Mouse (Mus musculus): ENCODE measurements around the gene Rims3. TPM values are rescaled to one million over a fixed set of nuclear protein-coding genes. Genes with fewer than 3 reads are reported as not detected.
A peak's percentile ranks its signal among the peaks of the same experiment; 100 is the strongest.

Rims3 gene
- total and polyA plus RNA-seq, 2 experiments from 2014 or later = 37.1 to 131 TPM

DNA sequence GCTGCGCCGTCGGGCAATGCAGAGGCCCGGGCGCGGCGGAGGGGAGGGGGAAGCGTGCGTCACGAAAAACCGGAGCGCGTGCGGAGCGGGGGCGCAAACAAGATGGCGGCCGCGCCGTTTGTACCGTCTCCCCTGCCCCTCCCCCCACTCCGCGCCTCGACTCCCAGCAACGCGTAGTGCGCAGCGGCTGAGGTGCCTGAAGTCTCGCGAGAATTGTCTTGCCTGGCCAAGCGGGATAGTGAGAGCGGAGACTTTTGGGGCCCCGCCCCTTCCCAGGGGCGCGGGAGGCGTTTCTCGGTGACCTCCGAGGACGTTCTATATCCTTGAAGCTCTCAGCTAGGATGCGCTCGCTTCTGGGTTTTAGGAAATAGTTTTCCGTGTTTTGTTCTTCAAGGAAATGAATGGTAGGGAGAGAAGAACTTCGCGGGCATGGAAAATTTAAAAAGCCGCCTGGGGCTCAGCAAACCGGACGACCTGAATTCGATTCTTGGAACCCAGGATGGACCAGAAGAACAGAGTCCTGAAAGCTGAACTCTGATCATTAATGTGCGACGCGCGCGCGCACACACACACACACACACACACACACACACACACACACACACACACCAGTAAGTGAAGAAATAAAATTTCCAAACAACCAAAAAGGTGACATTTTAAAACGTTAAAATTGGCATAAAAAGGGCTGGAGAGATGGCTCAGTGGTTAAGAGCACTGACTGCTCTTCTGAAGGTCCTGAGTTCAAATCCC lies 28.9 kb upstream of the Rims3 start:
- Histone ChIP-seq H3K27me3 (ENCODE audit: insufficient read depth, low read length) (no peaks in the 10 kb centered on the region), H3K9ac (replicated peaks; ENCODE audit: low read length, poor library complexity, severe bottlenecking) (peak overlapping the region; percentile 100), H3K36me3 (ENCODE audit: insufficient read depth, low read length) (no peaks in the 10 kb centered on the region), H3K4me3 (ENCODE audit: low read depth, low read length) (peak overlapping the region; percentile 77), H3K27ac (ENCODE audit: low read depth, low read length) (peak overlapping the region; percentile 100), H3K9me3 (ENCODE audit: low read length) (no peaks in the 10 kb centered on the region), H3K4me1 (ENCODE audit: insufficient read depth, low read length) (peaks cover 12% of the 10 kb centered on the region), H3K4me2 (ENCODE audit: low read depth, low read length, poor library complexity, severe bottlenecking) (peak overlapping the region; percentile 63)
- ATAC-seq (ENCODE audit: low FRiP score) = peak; percentile 97
- WGBS = under 1% methylated on average over 55 of the region's 55 CpGs
- TF ChIP-seq CTCF (IDR thresholded peaks at IDR 0.05) = no peak
- peak; percentile 99 for DNase-seq (ENCODE audit: low spot score)

DNA sequence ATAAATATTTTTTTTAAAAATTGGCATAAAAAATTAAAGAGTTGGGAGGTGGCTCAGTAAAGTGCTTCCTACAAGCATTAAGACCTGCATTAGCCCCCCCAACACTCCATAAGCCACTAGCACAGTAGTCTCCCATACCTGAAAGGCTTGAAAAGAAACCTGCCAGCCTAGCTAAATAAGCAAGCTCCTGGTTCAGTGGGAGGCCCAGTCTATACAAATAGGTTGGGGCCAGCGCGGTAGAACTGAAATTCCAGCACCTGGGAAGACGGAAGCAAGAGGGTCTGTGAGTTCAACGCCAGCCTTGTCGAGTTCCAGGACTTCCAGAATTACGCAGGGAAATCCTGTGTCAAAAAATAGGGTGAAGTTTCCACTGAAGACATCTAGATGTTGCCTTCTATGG lies 28.2 kb upstream of the Rims3 start:
- H3K36me3 ChIP-seq (ENCODE audit: insufficient read depth, low read length) = no peaks in the 10 kb centered on the region
- H3K4me3 ChIP-seq (ENCODE audit: low read depth, low read length) = no peak overlapping the region
- no peaks in the 10 kb centered on the region for H3K9me3 ChIP-seq (ENCODE audit: low read length)
- peaks cover 12% of the 10 kb centered on the region for H3K4me1 ChIP-seq (ENCODE audit: insufficient read depth, low read length)
- no peak for DNase-seq (ENCODE audit: low spot score)
- ATAC-seq (ENCODE audit: low FRiP score) = no peak
- peak overlapping the region; percentile 63; the same call in 1 of the 2 replicates for H3K4me2 ChIP-seq (ENCODE audit: low read depth, low read length, poor library complexity, severe bottlenecking)
- no peak overlapping the region for H3K27ac ChIP-seq (ENCODE audit: low read depth, low read length)
- no peak overlapping the region for H3K9ac ChIP-seq (replicated peaks; ENCODE audit: low read length, poor library complexity, severe bottlenecking)
- WGBS = 91% methylated on average over 6 of the region's 6 CpGs
- TF ChIP-seq CTCF (IDR thresholded peaks at IDR 0.05) = no peak
- H3K27me3 ChIP-seq (ENCODE audit: insufficient read depth, low read length) = no peaks in the 10 kb centered on the region

DNA sequence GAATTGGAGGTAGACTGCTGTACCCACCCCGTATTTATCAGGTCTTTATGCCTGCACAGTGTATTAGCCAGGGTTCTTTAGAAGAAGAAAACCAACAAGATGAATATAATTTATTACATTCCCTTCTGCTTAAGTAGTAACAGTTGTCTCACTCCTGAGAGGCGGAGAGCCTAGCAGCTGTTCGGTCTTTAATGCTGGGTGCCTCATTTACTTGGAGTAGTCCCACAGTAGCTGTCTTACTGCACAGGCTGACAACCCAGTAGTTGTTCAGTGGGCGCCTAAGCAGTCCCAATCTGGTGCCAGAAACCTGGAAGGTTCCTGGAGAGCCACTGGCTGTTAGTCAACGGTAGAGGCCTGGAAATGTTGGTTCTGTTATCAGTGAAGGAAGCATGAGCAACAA lies 23.8 kb upstream of the Rims3 start:
- 85% methylated on average over 5 of the region's 5 CpGs for WGBS

DNA sequence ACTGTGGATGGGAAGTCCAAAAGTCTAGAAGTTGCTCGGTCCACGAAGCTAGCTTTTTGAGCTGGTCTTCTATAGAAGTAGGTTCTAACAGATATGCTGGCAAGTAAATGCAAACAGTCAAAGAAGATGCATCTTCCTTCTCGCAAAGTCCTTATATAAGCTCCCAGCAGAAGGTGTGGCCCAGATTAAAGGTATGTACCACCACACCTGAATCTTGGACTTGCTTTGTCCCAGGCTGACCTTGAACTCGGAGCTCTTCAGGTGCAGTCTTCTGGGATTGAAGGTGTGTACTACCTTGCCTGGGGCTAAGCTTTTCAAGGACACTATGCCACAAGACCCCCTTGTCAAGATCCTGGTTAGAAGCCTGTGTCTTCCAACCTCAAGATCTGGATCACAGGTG lies 23.1 kb upstream of the Rims3 start, which contains the start of gene Nfyc:
Nfyc (minus strand) TSS at position 101 of the 400 bp plus-strand sequence.
- Histone ChIP-seq H3K9me3 (ENCODE audit: low read length) (no peaks in the 10 kb centered on the region), H3K4me1 (ENCODE audit: insufficient read depth, low read length) (no peaks in the 10 kb centered on the region), H3K9ac (replicated peaks; ENCODE audit: low read length, poor library complexity, severe bottlenecking) (no peak within 1 kb of the TSS), H3K4me3 (ENCODE audit: low read depth, low read length) (no peak within 1 kb of the TSS), H3K4me2 (ENCODE audit: low read depth, low read length, poor library complexity, severe bottlenecking) (no peak within 1 kb of the TSS), H3K27me3 (ENCODE audit: insufficient read depth, low read length) (no peaks in the 10 kb centered on the region), H3K36me3 (ENCODE audit: insufficient read depth, low read length) (no peaks in the 10 kb centered on the region), H3K27ac (ENCODE audit: low read depth, low read length) (no peak within 1 kb of the TSS)
- WGBS = 84% methylated on average over 4 of the region's 4 CpGs
- TF ChIP-seq CTCF (IDR thresholded peaks at IDR 0.05) = no peak
- no peak for DNase-seq (ENCODE audit: low spot score)
- no peak for ATAC-seq (ENCODE audit: low FRiP score)

More for the DNA sequence above, 23.8 kb upstream of the Rims3 start:
- DNase-seq (ENCODE audit: low spot score) (no peak), ATAC-seq (ENCODE audit: low FRiP score) (no peak)
- no peaks in the 10 kb centered on the region for H3K36me3 ChIP-seq (ENCODE audit: insufficient read depth, low read length)
- H3K9ac ChIP-seq (replicated peaks; ENCODE audit: low read length, poor library complexity, severe bottlenecking) = no peak overlapping the region
- H3K4me2 ChIP-seq (ENCODE audit: low read depth, low read length, poor library complexity, severe bottlenecking) = no peak overlapping the region
- no peaks in the 10 kb centered on the region for H3K4me1 ChIP-seq (ENCODE audit: insufficient read depth, low read length)
- no peak for TF ChIP-seq CTCF (IDR thresholded peaks at IDR 0.05)
- no peak overlapping the region for H3K4me3 ChIP-seq (ENCODE audit: low read depth, low read length)
- H3K27me3 ChIP-seq (ENCODE audit: insufficient read depth, low read length) = no peaks in the 10 kb centered on the region
- no peak overlapping the region for H3K27ac ChIP-seq (ENCODE audit: low read depth, low read length)
- H3K9me3 ChIP-seq (ENCODE audit: low read length) = no peaks in the 10 kb centered on the region

DNA sequence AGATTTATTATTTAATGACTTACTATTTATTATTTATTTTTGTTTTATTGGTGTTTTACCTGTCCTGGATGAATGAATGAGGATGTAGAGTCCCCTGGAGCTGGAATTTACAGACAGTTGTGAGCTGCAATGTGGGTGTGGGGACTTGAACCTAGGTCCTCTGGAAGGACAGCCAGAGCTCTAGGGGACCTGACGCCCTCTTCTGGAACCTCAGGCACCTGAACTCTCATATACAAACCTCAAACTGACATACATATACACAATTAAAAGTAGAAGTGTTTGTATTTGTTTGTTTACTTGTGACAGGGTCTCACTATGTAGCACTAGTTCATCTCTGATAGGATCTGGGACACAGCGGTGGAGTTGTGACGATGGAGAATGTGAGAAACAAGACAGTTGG lies 13.3 kb upstream of the Rims3 start:
- Histone ChIP-seq H3K27ac (ENCODE audit: low read depth, low read length) (no peak overlapping the region), H3K27me3 (ENCODE audit: insufficient read depth, low read length) (no peaks in the 10 kb centered on the region), H3K9ac (replicated peaks; ENCODE audit: low read length, poor library complexity, severe bottlenecking) (no peak overlapping the region), H3K4me3 (ENCODE audit: low read depth, low read length) (no peak overlapping the region), H3K9me3 (ENCODE audit: low read length) (no peaks in the 10 kb centered on the region), H3K4me2 (ENCODE audit: low read depth, low read length, poor library complexity, severe bottlenecking) (no peak overlapping the region), H3K4me1 (ENCODE audit: insufficient read depth, low read length) (no peaks in the 10 kb centered on the region), H3K36me3 (ENCODE audit: insufficient read depth, low read length) (no peaks in the 10 kb centered on the region)
- WGBS = 81% methylated on average over 3 of the region's 3 CpGs
- no peak for TF ChIP-seq CTCF (IDR thresholded peaks at IDR 0.05)
- DNase-seq (ENCODE audit: low spot score) (no peak), ATAC-seq (ENCODE audit: low FRiP score) (no peak)

DNA sequence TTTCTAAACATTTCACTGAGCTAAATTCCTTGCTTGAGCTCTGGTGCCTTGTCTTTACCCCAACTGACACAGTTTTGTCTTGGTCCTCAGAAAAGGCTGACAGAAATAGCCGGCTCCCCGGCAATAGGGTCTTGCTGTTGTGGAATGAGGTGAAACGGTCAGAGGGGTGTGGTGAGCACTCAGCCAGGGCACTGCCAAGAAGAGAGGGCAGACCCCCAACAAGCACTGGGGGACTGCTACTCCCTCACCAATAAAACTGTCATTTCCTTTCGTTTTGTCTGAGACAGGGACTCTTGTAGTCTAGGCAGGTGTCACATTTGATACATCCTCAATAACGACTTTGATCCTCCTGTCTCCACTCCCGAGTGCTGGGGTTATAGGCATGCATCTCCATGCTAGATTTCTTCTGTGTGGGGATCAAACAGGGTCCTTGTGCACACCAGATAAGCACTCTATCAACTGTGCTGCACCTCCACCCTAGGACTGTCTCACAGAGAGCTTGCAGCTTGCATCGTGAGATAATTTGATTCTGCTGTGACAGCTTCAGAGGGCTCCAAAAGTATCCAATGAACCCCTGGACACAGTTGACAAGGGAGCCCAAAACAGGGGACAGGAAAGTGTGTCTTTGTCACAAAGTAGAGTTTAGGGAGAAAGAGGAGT lies 10.1 kb upstream of the Rims3 start:
- WGBS = 50% methylated on average over 7 of the region's 7 CpGs
- TF ChIP-seq CTCF (IDR thresholded peaks at IDR 0.05) = no peak

More for the DNA sequence above, 10.1 kb upstream of the Rims3 start:
- H3K9me3 ChIP-seq (ENCODE audit: low read length) = no peaks in the 10 kb centered on the region
- no peaks in the 10 kb centered on the region for H3K4me1 ChIP-seq (ENCODE audit: insufficient read depth, low read length)
- H3K27ac ChIP-seq (ENCODE audit: low read depth, low read length) = no peak overlapping the region
- H3K27me3 ChIP-seq (ENCODE audit: insufficient read depth, low read length) = no peaks in the 10 kb centered on the region
- DNase-seq (ENCODE audit: low spot score) (no peak), ATAC-seq (ENCODE audit: low FRiP score) (no peak)
- no peak overlapping the region for H3K9ac ChIP-seq (replicated peaks; ENCODE audit: low read length, poor library complexity, severe bottlenecking)
- H3K4me3 ChIP-seq (ENCODE audit: low read depth, low read length) = no peak overlapping the region
- no peak overlapping the region for H3K4me2 ChIP-seq (ENCODE audit: low read depth, low read length, poor library complexity, severe bottlenecking)
- no peaks in the 10 kb centered on the region for H3K36me3 ChIP-seq (ENCODE audit: insufficient read depth, low read length)

All from midbrain, postnatal 0 days (tissue).